Comparison of ENCODE assay signal across 7 mouse cellular contexts in the genomic region with DNA sequence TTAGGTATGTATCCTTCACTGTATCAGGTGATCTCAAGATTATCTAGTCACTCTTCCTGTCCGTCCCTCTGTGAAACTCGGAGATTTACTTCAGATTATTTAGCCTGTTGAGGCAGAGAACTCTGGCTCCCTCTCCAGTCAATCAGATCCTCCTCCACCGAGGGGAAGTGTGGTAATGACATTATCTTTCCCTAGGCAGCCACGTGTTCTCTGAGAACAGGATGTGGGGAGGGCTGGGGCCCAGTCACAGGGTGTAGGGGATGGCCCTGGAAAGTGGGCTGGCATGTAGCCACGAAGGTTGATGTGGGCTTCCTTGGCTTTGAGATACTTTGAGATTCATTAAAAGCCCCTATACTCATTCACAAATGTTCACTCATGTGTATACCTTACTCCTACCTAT. TPM values are rescaled to one million over a fixed set of nuclear protein-coding genes. Genes with fewer than 3 reads are reported as not detected.
DNase-seq lines count a peak whose midpoint lies in the region; ATAC-seq and TF ChIP-seq lines count a peak whose summit lies in the region.

No protein-coding gene starts in this region.

- H3K27ac ChIP-seq in CH12.LX (ENCODE audit: insufficient read depth, low read depth) = peak overlapping the region; percentile 100
- peak overlapping the region; percentile 61 for H3K27ac ChIP-seq in heart, embryonic 12.5 days (ENCODE audit: poor library complexity, severe bottlenecking)
- H3K27ac ChIP-seq in forebrain, embryonic 16.5 days (ENCODE audit: low read length) = no peak overlapping the region

- peak; percentile 89 for DNase-seq in CH12.LX (ENCODE audit: extremely low read depth)
- DNase-seq in kidney, postnatal 4 days = peak; percentile 49 to 62
- DNase-seq in natural killer cell, adult 2 months (ENCODE audit: low spot score in 2 of 2) = peak; percentile 77 to 83
- DNase-seq in adipocyte (ENCODE audit: low spot score) = no peak

- peak; percentile 38 for TF ChIP-seq EP300 in CH12.LX (IDR thresholded peaks at IDR 0.05; ENCODE audit: low read length)

- 25% methylated on average over 5 of the region's 5 CpGs for WGBS in heart, embryonic 12.5 days
- 51% methylated on average over 5 of the region's 5 CpGs for WGBS in forebrain, embryonic 16.5 days

- no peaks in the 10 kb centered on the region for H3K9me3 ChIP-seq in CH12.LX (replicated peaks; ENCODE audit: low read length)
- H3K9me3 ChIP-seq in heart, embryonic 12.5 days (replicated peaks) = no peaks in the 10 kb centered on the region
- no peaks in the 10 kb centered on the region for H3K9me3 ChIP-seq in forebrain, embryonic 16.5 days (ENCODE audit: control insufficient read depth, low read length)

- dilution Hi-C loops in CH12.LX (cut with MboI; ENCODE audit: extremely low pct_ligation_motif_present, extremely low pct_unique_long_range_greater_than_20kb, low sequenced_read_pairs) = no loop called here

- H3K4me1 ChIP-seq in CH12.LX (ENCODE audit: control insufficient read depth in 1 of 2, insufficient read depth in 2 of 2) = peaks cover 7 to 81% of the 10 kb centered on the region in 2 experiments; a peak in 3 of 4 replicates
- peaks cover 59% of the 10 kb centered on the region for H3K4me1 ChIP-seq in heart, embryonic 12.5 days (replicated peaks)
- H3K4me1 ChIP-seq in forebrain, embryonic 16.5 days (replicated peaks; ENCODE audit: control insufficient read depth, insufficient read depth, low read length) = no peaks in the 10 kb centered on the region

- in situ Hi-C loops in CH12.LX (cut with MboI; ENCODE audit: low pct_ligation_motif_present, low pct_unique_long_range_greater_than_20kb, low sequenced_read_pairs) = loop anchor here (5.0 kb wide), 1 partner anchor 93 kb away; no protein-coding TSS in a partner anchor

- H3K9ac ChIP-seq in CH12.LX (ENCODE audit: insufficient read depth, low read depth) = peak overlapping the region; percentile 55
- no peak overlapping the region for H3K9ac ChIP-seq in heart, embryonic 12.5 days
- no peak overlapping the region for H3K9ac ChIP-seq in forebrain, embryonic 16.5 days (replicated peaks; ENCODE audit: low read depth, low read length)

- TF ChIP-seq POLR2A in CH12.LX (IDR thresholded peaks at IDR 0.05; ENCODE audit: low read depth, low read length) = 0 out of 2 replicates have a peak, but pooled peaks have one; percentile 21

- peak; percentile 86 for ATAC-seq in activated CD4-positive, CD25-positive, alpha-beta regulatory T cell, adult 4 months
- peak; percentile 86 for ATAC-seq in heart, embryonic 12.5 days (ENCODE audit: insufficient number of reproducible peaks, low FRiP score)
- no peak for ATAC-seq in forebrain, embryonic 16.5 days

- peaks cover 70% of the 10 kb centered on the region for H3K79me2 ChIP-seq in CH12.LX (replicated peaks; ENCODE audit: control insufficient read depth, extremely low read depth, insufficient read depth, poor library complexity, severe bottlenecking)

- TF ChIP-seq RAD21 in CH12.LX (IDR thresholded peaks at IDR 0.05; ENCODE audit: low read depth, low read length) = peak; percentile 62

- H3K36me3 ChIP-seq in CH12.LX (replicated peaks in 1 of 2; ENCODE audit: control insufficient read depth in 1 of 2, insufficient read depth in 1 of 2, low read length in 1 of 2) = peaks cover 8 to 16% of the 10 kb centered on the region in 2 experiments
- H3K36me3 ChIP-seq in heart, embryonic 12.5 days = no peaks in the 10 kb centered on the region
- H3K36me3 ChIP-seq in forebrain, embryonic 16.5 days (ENCODE audit: control insufficient read depth, insufficient read depth) = no peaks in the 10 kb centered on the region

- no peaks in the 10 kb centered on the region for H3K27me3 ChIP-seq in CH12.LX (replicated peaks)
- H3K27me3 ChIP-seq in heart, embryonic 12.5 days (replicated peaks) = no peaks in the 10 kb centered on the region
- no peaks in the 10 kb centered on the region for H3K27me3 ChIP-seq in forebrain, embryonic 16.5 days (replicated peaks; ENCODE audit: control insufficient read depth, insufficient read depth, low read length)

- H3K4me3 ChIP-seq in CH12.LX (replicated peaks in 1 of 3; ENCODE audit: low read depth in 2 of 3, low read length in 2 of 3, poor library complexity in 1 of 3) = peak overlapping the region in 1 of 3 experiments; percentile 22
- H3K4me3 ChIP-seq in heart, embryonic 12.5 days = no peak overlapping the region
- H3K4me3 ChIP-seq in forebrain, embryonic 16.5 days (replicated peaks; ENCODE audit: low read length) = no peak overlapping the region

- peak in 1 of 2 experiments; percentile 53; a peak in 2 of 4 replicates for TF ChIP-seq CTCF in CH12.LX (conservative IDR thresholded peaks at IDR 0.05 in 1 of 2, IDR thresholded peaks at IDR 0.05 in 1 of 2; ENCODE audit: low read depth in 2 of 2, low read length in 2 of 2)

- peak overlapping the region; percentile 62 for H3K4me2 ChIP-seq in CH12.LX (ENCODE audit: insufficient read depth, low read depth, poor library complexity, severe bottlenecking)
- H3K4me2 ChIP-seq in heart, embryonic 12.5 days = peak overlapping the region; percentile 37; the same call in 1 of the 2 replicates
- H3K4me2 ChIP-seq in forebrain, embryonic 16.5 days (ENCODE audit: low read length) = no peak overlapping the region

TF ChIP-seq in CH12.LX, 34 proteins besides CTCF, POLR2A, EP300 and RAD21:
- TF ChIP-seq SMC3 (IDR thresholded peaks at IDR 0.05; ENCODE audit: low read depth, low read length) (peak; percentile 48), MAX (IDR thresholded peaks at IDR 0.05; ENCODE audit: low read length) (peak; percentile 95), TBP (conservative IDR thresholded peaks at IDR 0.05; ENCODE audit: low read depth, low read length) (no peak), MEF2A (IDR thresholded peaks at IDR 0.05; ENCODE audit: borderline replicate concordance, low read depth, low read length) (peak; percentile 67; the same call in 1 of the 2 replicates), MYC (IDR thresholded peaks at IDR 0.05; ENCODE audit: low read depth, low read length) (peak; percentile 90), USF2 (conservative IDR thresholded peaks at IDR 0.05; ENCODE audit: low read depth, low read length) (peak; percentile 34), ZNF384 (IDR thresholded peaks at IDR 0.05; ENCODE audit: low read depth, low read length) (no peak), JUN (IDR thresholded peaks at IDR 0.05; ENCODE audit: insufficient read depth, low read depth, low read length) (peak; percentile 2; the same call in 1 of the 2 replicates), ZC3H11A (IDR thresholded peaks at IDR 0.05; ENCODE audit: low read depth, low read length) (no peak), BHLHE40 (IDR thresholded peaks at IDR 0.05; ENCODE audit: low read depth, low read length) (peak; percentile 81), TCF12 (IDR thresholded peaks at IDR 0.05; ENCODE audit: low read depth, low read length) (peak; percentile 70; the same call in 1 of the 2 replicates), MXI1 (IDR thresholded peaks at IDR 0.05; ENCODE audit: low read depth, low read length) (peak; percentile 71), USF1 (IDR thresholded peaks at IDR 0.05; ENCODE audit: low read depth, low read length) (peak; percentile 70), IRF4 (IDR thresholded peaks at IDR 0.05; ENCODE audit: low read depth, low read length) (peak; percentile 61; the same call in 1 of the 2 replicates), ETS1 (conservative IDR thresholded peaks at IDR 0.05; ENCODE audit: low read depth, low read length) (peak; percentile 75), JUND (conservative IDR thresholded peaks at IDR 0.05; ENCODE audit: low read depth, low read length) (0 out of 2 replicates have a peak, but pooled peaks have one; percentile 10), ZMIZ1 (IDR thresholded peaks at IDR 0.05; ENCODE audit: low read depth, low read length) (no peak)
TF ChIP-seq in CH12.LX: peak in this region for 13.

RNA-seq across cellular contexts. Expression of gene Msn, which starts 34.3 kb away (rescaled TPM):
- total RNA-seq in CH12.LX (2012; rRNA removed) = 51.2 and 55.1 TPM in 2 replicates
- 39.9 and 56.2 TPM in 2 replicates for total RNA-seq in CH12.LX (2014; rRNA removed)
- polyA plus RNA-seq in CH12.LX (2012; ENCODE audit: insufficient read length, low read depth) = 291 and 315 TPM in 2 replicates
- 100 to 1,000 TPM; 744 to 801 TPM for polyA plus RNA-seq in activated CD4-positive, CD25-positive, alpha-beta regulatory T cell, adult 4 months (2017; shearing (Covaris generic))
- polyA plus RNA-seq in heart, embryonic 12.5 days (2016; fragmentation: Nextera tagmentation; extraction: Ambion mirVana) = 222 and 235 TPM in 2 replicates
- 37.9 and 47.5 TPM in 2 replicates for polyA plus RNA-seq in forebrain, embryonic 16.5 days (2015; fragmentation: Nextera tagmentation; extraction: Ambion mirVana)
